Mouse (Mus musculus): ENCODE measurements around the gene Grk5. TPM values are rescaled to one million over a fixed set of nuclear protein-coding genes. Genes with fewer than 3 reads are reported as not detected.

Gene Grk5
- 19.3 TPM for polyA plus RNA-seq (2014; fragmentation: Illumina TruSeq; extraction: RNeasy Lipid Tissue Mini Kit (QIAGEN cat#74804); ENCODE audit: insufficient read depth, low read depth, low replicate concordance)

GRCm38 (mm10) chr19:60889714-60890315 lies at the start of gene Grk5:
Gene Grk5 (plus strand): TSS chr19:60889749.

GRCm38 (mm10) chr19:60860868-60861700 lies 28.5 kb upstream of the Grk5 start, which contains the start of gene Sfxn4:
Gene Sfxn4 (minus strand): TSS chr19:60861479.

GRCm38 (mm10) chr19:60874064-60874694 lies 15.4 kb upstream of the Grk5 start, which contains the start of gene Prdx3:
Gene Prdx3 (minus strand): TSS chr19:60874556.

GRCm38 (mm10) chr19:61140342-61141206 lies 251.0 kb downstream of the Grk5 start, which contains the start of gene Zfp950:
Gene Zfp950 (minus strand): TSS chr19:61140840.

Other genes starting within 250 kb of the Grk5 start
- 0.71 TPM for gene Nanos1, start 133.8 kb upstream of the Grk5 start, polyA plus RNA-seq (2014; fragmentation: Illumina TruSeq; extraction: RNeasy Lipid Tissue Mini Kit (QIAGEN cat#74804); ENCODE audit: insufficient read depth, low read depth, low replicate concordance)
- gene Eif3a, start 99.1 kb upstream of the Grk5 start, polyA plus RNA-seq (2014; fragmentation: Illumina TruSeq; extraction: RNeasy Lipid Tissue Mini Kit (QIAGEN cat#74804); ENCODE audit: insufficient read depth, low read depth, low replicate concordance): 50.9 TPM
- 16.2 TPM for gene Fam45a, start 78.2 kb upstream of the Grk5 start, polyA plus RNA-seq (2014; fragmentation: Illumina TruSeq; extraction: RNeasy Lipid Tissue Mini Kit (QIAGEN cat#74804); ENCODE audit: insufficient read depth, low read depth, low replicate concordance)
- 4.9 TPM for gene Sfxn4, start 28.3 kb upstream of the Grk5 start, polyA plus RNA-seq (2014; fragmentation: Illumina TruSeq; extraction: RNeasy Lipid Tissue Mini Kit (QIAGEN cat#74804); ENCODE audit: insufficient read depth, low read depth, low replicate concordance)
- gene Prdx3, start 15.2 kb upstream of the Grk5 start, polyA plus RNA-seq (2014; fragmentation: Illumina TruSeq; extraction: RNeasy Lipid Tissue Mini Kit (QIAGEN cat#74804); ENCODE audit: insufficient read depth, low read depth, low replicate concordance): 62.5 TPM

All from lung, adult 10 weeks (tissue).